Comparison of ENCODE assay signal across 8 mouse cellular contexts in the genomic region with DNA sequence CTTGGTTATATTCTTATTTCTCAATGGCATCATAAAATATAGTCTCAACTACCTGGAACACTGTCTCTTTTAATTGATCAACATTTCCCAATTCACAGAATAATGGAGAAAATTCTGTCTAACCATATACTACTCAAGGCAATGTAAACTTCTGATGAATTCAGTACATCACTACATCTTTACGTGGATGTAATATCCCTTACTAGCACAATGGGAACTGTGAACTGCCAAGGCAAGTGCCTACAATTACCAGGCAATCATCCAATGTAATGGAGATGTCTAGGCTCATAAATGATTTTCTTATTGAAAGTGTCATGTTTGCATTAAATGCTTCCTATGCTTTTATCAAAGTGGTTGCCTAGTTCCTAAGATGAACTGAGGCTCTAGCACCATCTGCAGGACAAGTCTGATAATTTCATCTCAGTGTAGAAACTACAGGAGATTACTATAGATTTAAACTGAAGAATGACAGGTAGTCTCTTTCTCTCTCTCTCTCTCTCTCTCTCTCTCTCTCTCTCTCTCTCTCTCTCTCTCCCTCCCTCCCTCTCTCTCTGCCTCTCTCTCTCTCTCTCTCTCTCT.
DNase-seq lines count a peak whose midpoint lies in the region; ATAC-seq lines count a peak whose summit lies in the region.

No protein-coding gene starts in this region.

- ATAC-seq in heart, embryonic 11.5 days (replicated peaks; ENCODE audit: insufficient number of reproducible peaks, low FRiP score, low TSS enrichment) = no peak
- peak; percentile 70 for ATAC-seq in forebrain, embryonic 15.5 days (replicated peaks)
- ATAC-seq in midbrain, embryonic 14.5 days (ENCODE audit: low FRiP score, low TSS enrichment) = no peak; the same call in 1 of the 2 replicates

- no peaks in the 10 kb centered on the region for H3K36me3 ChIP-seq in heart, embryonic 11.5 days (ENCODE audit: control insufficient read depth, insufficient read depth, low read length)
- no peaks in the 10 kb centered on the region for H3K36me3 ChIP-seq in forebrain, embryonic 15.5 days
- H3K36me3 ChIP-seq in midbrain, embryonic 14.5 days (ENCODE audit: control insufficient read depth, insufficient read depth, low read length) = no peaks in the 10 kb centered on the region

- peaks cover 5% of the 10 kb centered on the region; the same call in 1 of the 2 replicates for H3K9me3 ChIP-seq in heart, embryonic 11.5 days (replicated peaks; ENCODE audit: control insufficient read depth, low read length)
- H3K9me3 ChIP-seq in forebrain, embryonic 15.5 days = no peaks in the 10 kb centered on the region
- no peaks in the 10 kb centered on the region for H3K9me3 ChIP-seq in midbrain, embryonic 14.5 days (ENCODE audit: control insufficient read depth, low read length)

- H3K9ac ChIP-seq in heart, embryonic 11.5 days (ENCODE audit: low read depth, low read length) = no peak overlapping the region
- no peak overlapping the region for H3K9ac ChIP-seq in forebrain, embryonic 15.5 days (replicated peaks)
- H3K9ac ChIP-seq in midbrain, embryonic 14.5 days (replicated peaks; ENCODE audit: low read length) = no peak overlapping the region

- H3K27ac ChIP-seq in heart, embryonic 11.5 days (ENCODE audit: low read depth, low read length) = no peak overlapping the region
- H3K27ac ChIP-seq in forebrain, embryonic 15.5 days (replicated peaks) = no peak overlapping the region
- H3K27ac ChIP-seq in midbrain, embryonic 14.5 days (replicated peaks; ENCODE audit: low read depth, low read length) = no peak overlapping the region

- WGBS in heart, embryonic 11.5 days (ENCODE audit: insufficient replicate concordance) = 85% methylated on average over 1 of the region's 1 CpGs
- whole genome bisulfite sequencing in forebrain, embryonic 15.5 days = 82% methylated on average over 1 of the region's 1 CpGs
- 78% methylated on average over 1 of the region's 1 CpGs for WGBS in midbrain, embryonic 14.5 days

- peak; percentile 7 for DNase-seq in heart, adult 8-10 months (ENCODE audit: low spot score)
- peak; percentile 41 for DNase-seq in CD4-positive helper T cell, adult 2 months (ENCODE audit: low read depth, low spot score)
- DNase-seq in adrenal gland, postnatal 25 days = peak; percentile 2
- peak; percentile 28 to 36 for DNase-seq in kidney, postnatal 4 days
- peak; percentile 89 for DNase-seq in midbrain, embryonic 14.5 days
- DNase-seq in spleen, adult 18-20 months = no peak

- no peak overlapping the region for H3K4me3 ChIP-seq in heart, embryonic 11.5 days (ENCODE audit: low read depth, low read length)
- H3K4me3 ChIP-seq in forebrain, embryonic 15.5 days = no peak overlapping the region
- H3K4me3 ChIP-seq in midbrain, embryonic 14.5 days (replicated peaks; ENCODE audit: low read depth, low read length) = no peak overlapping the region

- no peaks in the 10 kb centered on the region for H3K4me1 ChIP-seq in heart, embryonic 11.5 days (ENCODE audit: control insufficient read depth, insufficient read depth, low read length)
- H3K4me1 ChIP-seq in forebrain, embryonic 15.5 days = no peaks in the 10 kb centered on the region
- no peaks in the 10 kb centered on the region for H3K4me1 ChIP-seq in midbrain, embryonic 14.5 days (ENCODE audit: control insufficient read depth, insufficient read depth, low read length)

- no peaks in the 10 kb centered on the region for H3K27me3 ChIP-seq in heart, embryonic 11.5 days (ENCODE audit: control insufficient read depth, insufficient read depth, low read length)
- no peaks in the 10 kb centered on the region for H3K27me3 ChIP-seq in forebrain, embryonic 15.5 days
- no peaks in the 10 kb centered on the region for H3K27me3 ChIP-seq in midbrain, embryonic 14.5 days (ENCODE audit: control insufficient read depth, insufficient read depth, low read length)

- H3K4me2 ChIP-seq in heart, embryonic 11.5 days = no peak overlapping the region
- H3K4me2 ChIP-seq in forebrain, embryonic 15.5 days (replicated peaks) = no peak overlapping the region
- no peak overlapping the region for H3K4me2 ChIP-seq in midbrain, embryonic 14.5 days (ENCODE audit: low read length)

Comparison
In these comparisons a context has a peak if more than half of its experiments do, and no peak if none do; other contexts are left out.
1. DNase-seq: peak in heart, adult 8-10 months (single experiment), CD4-positive helper T cell, adult 2 months (single experiment), adrenal gland, postnatal 25 days (single experiment), kidney, postnatal 4 days (2 of 2) and midbrain, embryonic 14.5 days (single experiment); none in spleen, adult 18-20 months (0 of 2).